In genomic region chr7:44984833-44985164, GRCm38 (mm10) we compare ENCODE assay signal across 9 mouse cellular contexts. TPM values are rescaled to one million over a fixed set of nuclear protein-coding genes. Genes with fewer than 3 reads are reported as not detected.
DNase-seq lines count a peak whose midpoint lies in the region; ATAC-seq and TF ChIP-seq lines count a peak whose summit lies in the region.
"Had no signal": no experiment of that assay in that cellular context is flagged by ENCODE, and none has a peak within 500 bp of the region (broad histone marks: within the 10 kb centered on the region; RNA-seq: fewer than 3 reads in every experiment).

No protein-coding gene starts in this region.

- no peak for TF ChIP-seq CTCF in G1E (IDR thresholded peaks at IDR 0.05; ENCODE audit: low read depth, low read length)

- no peaks in the 10 kb centered on the region for H3K9me3 ChIP-seq in heart, embryonic 11.5 days (replicated peaks; ENCODE audit: control insufficient read depth, low read length)
- H3K9me3 ChIP-seq in G1E (replicated peaks) = no peaks in the 10 kb centered on the region
- no peaks in the 10 kb centered on the region for H3K9me3 ChIP-seq in hindbrain, embryonic 14.5 days (ENCODE audit: control insufficient read depth, low read length)
- no peaks in the 10 kb centered on the region for H3K9me3 ChIP-seq in midbrain, embryonic 11.5 days (ENCODE audit: control insufficient read depth, low read length)

- peak overlapping the region; percentile 100 for H3K4me3 ChIP-seq in heart, embryonic 11.5 days (ENCODE audit: low read depth, low read length)
- H3K4me3 ChIP-seq in G1E (ENCODE audit: low read depth, low read length) = peak overlapping the region; percentile 98
- H3K4me3 ChIP-seq in hindbrain, embryonic 14.5 days (replicated peaks; ENCODE audit: low read length) = peak overlapping the region; percentile 77
- H3K4me3 ChIP-seq in midbrain, embryonic 11.5 days (ENCODE audit: low read depth, low read length) = peak overlapping the region; percentile 97

- peaks cover 19% of the 10 kb centered on the region for H3K4me1 ChIP-seq in heart, embryonic 11.5 days (ENCODE audit: control insufficient read depth, insufficient read depth, low read length)
- H3K4me1 ChIP-seq in G1E (ENCODE audit: insufficient read depth, low read depth, low read length) = peaks cover 64% of the 10 kb centered on the region
- H3K4me1 ChIP-seq in hindbrain, embryonic 14.5 days (replicated peaks; ENCODE audit: control insufficient read depth, insufficient read depth, low read length) = peaks cover 33% of the 10 kb centered on the region
- peaks cover 22% of the 10 kb centered on the region for H3K4me1 ChIP-seq in midbrain, embryonic 11.5 days (ENCODE audit: control insufficient read depth, insufficient read depth, low read length)

- peaks cover 25% of the 10 kb centered on the region for H3K36me3 ChIP-seq in heart, embryonic 11.5 days (ENCODE audit: control insufficient read depth, insufficient read depth, low read length)
- peaks cover 69% of the 10 kb centered on the region for H3K36me3 ChIP-seq in G1E (replicated peaks)
- H3K36me3 ChIP-seq in hindbrain, embryonic 14.5 days (replicated peaks; ENCODE audit: control insufficient read depth, insufficient read depth) = peaks cover 37% of the 10 kb centered on the region
- H3K36me3 ChIP-seq in midbrain, embryonic 11.5 days (ENCODE audit: control insufficient read depth, insufficient read depth, low read length) = peaks cover 24% of the 10 kb centered on the region

- peak overlapping the region; percentile 76 for H3K4me2 ChIP-seq in heart, embryonic 11.5 days
- H3K4me2 ChIP-seq in hindbrain, embryonic 14.5 days (replicated peaks) = peak overlapping the region; percentile 68
- peak overlapping the region; percentile 65 for H3K4me2 ChIP-seq in midbrain, embryonic 11.5 days

- no peak for ATAC-seq in heart, embryonic 11.5 days (replicated peaks; ENCODE audit: insufficient number of reproducible peaks, low FRiP score, low TSS enrichment)
- ATAC-seq in G1E (ENCODE audit: extremely low read depth, insufficient number of reproducible peaks, low FRiP score, poor library complexity, severe bottlenecking) = no peak
- no peak for ATAC-seq in hindbrain, embryonic 14.5 days (ENCODE audit: low FRiP score)
- no peak for ATAC-seq in midbrain, embryonic 11.5 days (ENCODE audit: low FRiP score)

- no peaks in the 10 kb centered on the region for H3K27me3 ChIP-seq in heart, embryonic 11.5 days (ENCODE audit: control insufficient read depth, insufficient read depth, low read length)
- no peaks in the 10 kb centered on the region for H3K27me3 ChIP-seq in G1E (ENCODE audit: insufficient read depth, low read length)
- no peaks in the 10 kb centered on the region for H3K27me3 ChIP-seq in hindbrain, embryonic 14.5 days (ENCODE audit: control insufficient read depth, insufficient read depth, low read length)
- no peaks in the 10 kb centered on the region for H3K27me3 ChIP-seq in midbrain, embryonic 11.5 days (ENCODE audit: control insufficient read depth, insufficient read depth, low read length)

- no peak overlapping the region for H3K27ac ChIP-seq in heart, embryonic 11.5 days (ENCODE audit: low read depth, low read length)
- peak overlapping the region; percentile 89 for H3K27ac ChIP-seq in hindbrain, embryonic 14.5 days
- no peak overlapping the region for H3K27ac ChIP-seq in midbrain, embryonic 11.5 days (ENCODE audit: low read depth, low read length)
- H3K27ac ChIP-seq: macrophage had no signal

- H3K9ac ChIP-seq in heart, embryonic 11.5 days (ENCODE audit: low read depth, low read length) = no peak overlapping the region
- peak overlapping the region; percentile 91; the same call in 1 of the 2 replicates for H3K9ac ChIP-seq in hindbrain, embryonic 14.5 days
- H3K9ac ChIP-seq in midbrain, embryonic 11.5 days (ENCODE audit: low read length) = no peak overlapping the region

- no peak for DNase-seq in heart, postnatal 4 days
- DNase-seq in G1E (ENCODE audit: low spot score) = no peak
- DNase-seq in hindbrain, embryonic 14.5 days (ENCODE audit: low spot score) = no peak
- DNase-seq in midbrain, embryonic 11.5 days (ENCODE audit: low spot score, missing footprints) = no peak
- DNase-seq in layer of hippocampus, adult 8-10 months (ENCODE audit: low spot score in 2 of 2) = no peak
- no peak for DNase-seq in embryo, embryonic 11 days
- DNase-seq in testis, postnatal 14 days (ENCODE audit: low spot score) = no peak

- 33% methylated on average over 3 of the region's 3 CpGs for WGBS in heart, embryonic 11.5 days (ENCODE audit: insufficient replicate concordance)
- WGBS in hindbrain, embryonic 14.5 days = 48% methylated on average over 3 of the region's 3 CpGs
- WGBS in midbrain, embryonic 11.5 days = 53% methylated on average over 3 of the region's 3 CpGs

RNA-seq across cellular contexts. Expression of gene Prmt1, which starts 1.6 kb away (rescaled TPM):
- 179 and 194 TPM in 2 replicates for polyA plus RNA-seq in heart, embryonic 11.5 days (2014; fragmentation: Nextera tagmentation; extraction: Ambion mirVana)
- total RNA-seq in heart, postnatal 4 days (2021) = 100 to 1,000 TPM; 306 to 324 TPM
- total RNA-seq in G1E (2014; fragmentation: Nextera tagmentation) = 165 and 169 TPM in 2 replicates
- total RNA-seq in G1E (2017) = 97.2 and 113 TPM in 2 replicates
- polyA plus RNA-seq in G1E (2012) = 89.5 and 105 TPM in 2 replicates
- polyA plus RNA-seq in hindbrain, embryonic 14.5 days (2014; fragmentation: Nextera tagmentation; extraction: Ambion mirVana) = 194 and 210 TPM in 2 replicates
- polyA plus RNA-seq in midbrain, embryonic 11.5 days (2014; fragmentation: Nextera tagmentation; extraction: Ambion mirVana) = 276 and 281 TPM in 2 replicates
- 100 to 1,000 TPM; 167 to 173 (median 172) TPM for total RNA-seq in layer of hippocampus, adult 8-10 months (2022)

RNA-seq across cellular contexts. Expression of gene Cpt1c, which starts 10.1 kb away (rescaled TPM):
- polyA plus RNA-seq in heart, embryonic 11.5 days (2014; fragmentation: Nextera tagmentation; extraction: Ambion mirVana) = 10.0 and 10.5 TPM in 2 replicates
- total RNA-seq in heart, postnatal 4 days (2021) = 1 to 10 TPM; 4.4 to 5.1 TPM
- total RNA-seq in G1E (2014; fragmentation: Nextera tagmentation) (0.53 and 2.4 TPM in 2 replicates), G1E (2017) (0.11 and 0.23 TPM in 2 replicates)
- polyA plus RNA-seq in G1E (2012) = 0.28 and 0.33 TPM in 2 replicates
- 53.3 and 53.8 TPM in 2 replicates for polyA plus RNA-seq in hindbrain, embryonic 14.5 days (2014; fragmentation: Nextera tagmentation; extraction: Ambion mirVana)
- 20.8 and 21.8 TPM in 2 replicates for polyA plus RNA-seq in midbrain, embryonic 11.5 days (2014; fragmentation: Nextera tagmentation; extraction: Ambion mirVana)
- 100 to 1,000 TPM; 123 to 144 (median 137) TPM for total RNA-seq in layer of hippocampus, adult 8-10 months (2022)
- polyA plus RNA-seq: macrophage had no signal

RNA-seq across cellular contexts. Expression of gene Irf3, which starts 12.6 kb away (rescaled TPM):
- 57.3 and 61.4 TPM in 2 replicates for polyA plus RNA-seq in heart, embryonic 11.5 days (2014; fragmentation: Nextera tagmentation; extraction: Ambion mirVana)
- 10 to 100 TPM; 42.0 to 43.0 TPM for total RNA-seq in heart, postnatal 4 days (2021)
- total RNA-seq in G1E (2014; fragmentation: Nextera tagmentation) (129 and 135 TPM in 2 replicates), G1E (2017) (107 and 135 TPM in 2 replicates)
- polyA plus RNA-seq in G1E (2012) = 65.6 and 87.1 TPM in 2 replicates
- 52.1 and 56.9 TPM in 2 replicates for polyA plus RNA-seq in hindbrain, embryonic 14.5 days (2014; fragmentation: Nextera tagmentation; extraction: Ambion mirVana)
- 55.6 and 65.9 TPM in 2 replicates for polyA plus RNA-seq in midbrain, embryonic 11.5 days (2014; fragmentation: Nextera tagmentation; extraction: Ambion mirVana)
- 10 to 100 TPM; 42.1 to 52.0 (median 45.0) TPM for total RNA-seq in layer of hippocampus, adult 8-10 months (2022)

RNA-seq across cellular contexts. Expression of gene Bcl2l12, which starts 13.7 kb away (rescaled TPM):
- polyA plus RNA-seq in heart, embryonic 11.5 days (2014; fragmentation: Nextera tagmentation; extraction: Ambion mirVana) = 41.0 and 43.2 TPM in 2 replicates
- 10 to 100 TPM; 21.7 to 25.2 TPM for total RNA-seq in heart, postnatal 4 days (2021)
- 11.1 and 13.9 TPM in 2 replicates for total RNA-seq in G1E (2014; fragmentation: Nextera tagmentation)
- total RNA-seq in G1E (2017) = 15.6 and 20.4 TPM in 2 replicates
- polyA plus RNA-seq in G1E (2012) = 65.9 and 74.6 TPM in 2 replicates
- polyA plus RNA-seq in hindbrain, embryonic 14.5 days (2014; fragmentation: Nextera tagmentation; extraction: Ambion mirVana) = 9.2 and 12.6 TPM in 2 replicates
- polyA plus RNA-seq in midbrain, embryonic 11.5 days (2014; fragmentation: Nextera tagmentation; extraction: Ambion mirVana) = 56.0 and 62.2 TPM in 2 replicates
- 1 to 10 TPM; 2.3 to 6.1 (median 4.3) TPM for total RNA-seq in layer of hippocampus, adult 8-10 months (2022)

RNA-seq across cellular contexts. Expression of gene Scaf1, which starts 31.4 kb away (rescaled TPM):
- polyA plus RNA-seq in heart, embryonic 11.5 days (2014; fragmentation: Nextera tagmentation; extraction: Ambion mirVana) = 37.9 and 42.5 TPM in 2 replicates
- 10 to 100 TPM; 78.5 to 80.3 TPM for total RNA-seq in heart, postnatal 4 days (2021)
- total RNA-seq in G1E (2014; fragmentation: Nextera tagmentation) (66.0 and 111 TPM in 2 replicates), G1E (2017) (11.3 and 13.5 TPM in 2 replicates)
- polyA plus RNA-seq in G1E (2012) = 203 and 244 TPM in 2 replicates
- polyA plus RNA-seq in hindbrain, embryonic 14.5 days (2014; fragmentation: Nextera tagmentation; extraction: Ambion mirVana) = 59.7 and 61.9 TPM in 2 replicates
- 43.6 and 44.4 TPM in 2 replicates for polyA plus RNA-seq in midbrain, embryonic 11.5 days (2014; fragmentation: Nextera tagmentation; extraction: Ambion mirVana)
- 100 to 1,000 TPM; 163 to 173 (median 167) TPM for total RNA-seq in layer of hippocampus, adult 8-10 months (2022)
